In genomic region chr12:74824735-74825494, GRCm38 (mm10) we compare ENCODE assay signal across 8 mouse cellular contexts.
A peak's percentile ranks its signal among the peaks of the same experiment; 100 is the strongest.
DNase-seq lines count a peak whose midpoint lies in the region; ATAC-seq lines count a peak whose summit lies in the region.

No protein-coding gene starts in this region.

- H3K27ac ChIP-seq in midbrain, embryonic 14.5 days (replicated peaks; ENCODE audit: low read depth, low read length): no peak overlapping the region
- H3K27ac ChIP-seq in midbrain, embryonic 15.5 days: no peak overlapping the region
- H3K27ac ChIP-seq in heart, embryonic 12.5 days (ENCODE audit: poor library complexity, severe bottlenecking): peak overlapping the region; percentile 33; the same call in 1 of the 2 replicates

- no peaks in the 10 kb centered on the region for H3K36me3 ChIP-seq in midbrain, embryonic 14.5 days (ENCODE audit: control insufficient read depth, insufficient read depth, low read length)
- H3K36me3 ChIP-seq in midbrain, embryonic 15.5 days (replicated peaks): no peaks in the 10 kb centered on the region
- H3K36me3 ChIP-seq in heart, embryonic 12.5 days: no peaks in the 10 kb centered on the region

- no peaks in the 10 kb centered on the region for H3K9me3 ChIP-seq in midbrain, embryonic 14.5 days (ENCODE audit: control insufficient read depth, low read length)
- H3K9me3 ChIP-seq in midbrain, embryonic 15.5 days: no peaks in the 10 kb centered on the region
- no peaks in the 10 kb centered on the region; the same call in 1 of the 2 replicates for H3K9me3 ChIP-seq in heart, embryonic 12.5 days (replicated peaks)

- H3K4me3 ChIP-seq in midbrain, embryonic 14.5 days (replicated peaks; ENCODE audit: low read depth, low read length): no peak overlapping the region
- no peak overlapping the region for H3K4me3 ChIP-seq in midbrain, embryonic 15.5 days
- H3K4me3 ChIP-seq in heart, embryonic 12.5 days: no peak overlapping the region

- ATAC-seq in midbrain, embryonic 14.5 days (ENCODE audit: low FRiP score, low TSS enrichment): no peak
- no peak for ATAC-seq in midbrain, embryonic 15.5 days (replicated peaks)
- ATAC-seq in heart, embryonic 12.5 days (ENCODE audit: insufficient number of reproducible peaks, low FRiP score): peak; percentile 79
- ATAC-seq in inflammation-experienced regulatory T-cells, adult 6 months: no peak

- no peak overlapping the region for H3K9ac ChIP-seq in midbrain, embryonic 14.5 days (replicated peaks; ENCODE audit: low read length)
- H3K9ac ChIP-seq in midbrain, embryonic 15.5 days: no peak overlapping the region
- no peak overlapping the region for H3K9ac ChIP-seq in heart, embryonic 12.5 days

- no peak overlapping the region for H3K4me2 ChIP-seq in midbrain, embryonic 14.5 days (ENCODE audit: low read length)
- H3K4me2 ChIP-seq in midbrain, embryonic 15.5 days: no peak overlapping the region
- no peak overlapping the region for H3K4me2 ChIP-seq in heart, embryonic 12.5 days

- no peaks in the 10 kb centered on the region for H3K27me3 ChIP-seq in midbrain, embryonic 14.5 days (ENCODE audit: control insufficient read depth, insufficient read depth, low read length)
- H3K27me3 ChIP-seq in midbrain, embryonic 15.5 days (replicated peaks): no peaks in the 10 kb centered on the region
- no peaks in the 10 kb centered on the region for H3K27me3 ChIP-seq in heart, embryonic 12.5 days (replicated peaks)

- peak; percentile 47 for DNase-seq in midbrain, embryonic 14.5 days
- peak; percentile 20 for DNase-seq in cerebellum, adult 9-10 months
- peak; percentile 8 to 19 for DNase-seq in layer of hippocampus, adult 8-10 months (ENCODE audit: low spot score in 2 of 2)
- peak; percentile 43 for DNase-seq in ovary, adult 18-20 months (ENCODE audit: low spot score)
- no peak for DNase-seq in c-Kit-positive CD71-positive TER-119-positive erythroid progenitor cells, embryonic 14.5 days (ENCODE audit: low spot score)

- no peaks in the 10 kb centered on the region for H3K4me1 ChIP-seq in midbrain, embryonic 14.5 days (ENCODE audit: control insufficient read depth, insufficient read depth, low read length)
- no peaks in the 10 kb centered on the region for H3K4me1 ChIP-seq in midbrain, embryonic 15.5 days
- H3K4me1 ChIP-seq in heart, embryonic 12.5 days (replicated peaks): no peaks in the 10 kb centered on the region

- WGBS in midbrain, embryonic 14.5 days: 63% methylated on average over 3 of the region's 3 CpGs
- WGBS in midbrain, embryonic 15.5 days: 45% methylated on average over 3 of the region's 3 CpGs
- WGBS in heart, embryonic 12.5 days: 34% methylated on average over 3 of the region's 3 CpGs
